Mouse (Mus musculus) left cerebral cortex, adult 2 months (tissue): ENCODE results near the gene Ephx1. TPM values are rescaled to one million over a fixed set of nuclear protein-coding genes. Genes with fewer than 3 reads are reported as not detected.

Source experiments
- DNase-seq, 2 experiments: peaks; one replicate each; pipeline ENCODE4 v3.0.0; 2021 to 2022; ENCODE audit warnings: low spot score in 2 of 2, mixed read lengths in 1 of 2; ENCODE audit errors: extremely low spot score in 1 of 2
- H3K27ac ChIP-seq: fragments of 200-600 bp; 2 replicates; pipeline ENCODE4 v1.8.1; 2022
- H3K4me3 ChIP-seq: fragments of 200-600 bp; 2 replicates; pipeline ENCODE4 v1.8.1; 2022
- CTCF ChIP-seq: fragments of 200-600 bp; IDR thresholded peaks from 2 replicates; pipeline ENCODE4 v1.8.1; 2022; ENCODE audit warnings: antibody characterized with exemption, mild to moderate bottlenecking, moderate library complexity
- intact Hi-C: fragments of 180-260 bp; cut with DNase I; formaldehyde crosslinking; loops from one replicate; pipeline ENCODE4 v1.15.1; 2025
- total RNA-seq, 2 experiments: library from RNA; stranded (reverse); gene quantifications; 2 replicates each; pipeline ENCODE4 v1.2.3; 2021

Gene Ephx1
- total RNA-seq, 2 experiments from 2014 or later = 29.5 to 32.1 TPM

DNA sequence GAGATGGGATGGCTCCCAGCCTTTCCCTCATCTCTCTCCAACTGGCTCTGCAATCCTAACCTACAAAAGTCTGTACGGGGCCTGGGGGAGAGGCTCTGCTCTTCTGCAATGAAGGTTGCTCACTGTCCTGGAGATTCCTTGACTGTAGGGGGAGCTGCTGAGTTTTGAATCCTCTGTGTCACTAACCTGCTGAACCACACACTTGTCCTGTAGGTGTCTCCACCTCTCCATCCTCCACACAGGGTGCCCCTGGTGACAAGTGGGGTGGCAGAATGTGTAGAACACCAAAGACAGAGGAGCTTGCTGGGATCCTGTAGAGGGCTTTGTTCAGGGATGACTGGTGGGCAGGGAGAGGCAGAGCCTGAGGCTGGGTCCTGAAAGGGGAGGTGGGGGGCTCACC, 1.6 kb upstream of the Ephx1 start:
- peak; percentile 70 for TF ChIP-seq CTCF
- peak; percentile 41 to 42 for DNase-seq
- no peak overlapping the region for H3K4me3 ChIP-seq
- no peak overlapping the region for H3K27ac ChIP-seq
- intact Hi-C loops = no loop called here

- H3K27ac ChIP-seq = no peak overlapping the region
- TF ChIP-seq CTCF = no peak
- no peak for DNase-seq
- intact Hi-C loops = no loop called here
- H3K4me3 ChIP-seq = no peak overlapping the region
Observed at GRCm38 (mm10) chr1:181021488-181021865, 773 bp upstream of the Ephx1 start.

- no peak overlapping the region for H3K27ac ChIP-seq
- no peak for DNase-seq
- intact Hi-C loops = no loop called here
- no peak overlapping the region for H3K4me3 ChIP-seq
- TF ChIP-seq CTCF = no peak
Observed at GRCm38 (mm10) chr1:181017890-181018420, 2.7 kb downstream of the Ephx1 start.

GRCm38 (mm10) chr1:181017212-181017711, 3.4 kb downstream of the Ephx1 start:
- peak; percentile 62 to 68 for DNase-seq
- Histone ChIP-seq H3K4me3 (peak overlapping the region; percentile 68), H3K27ac (peak overlapping the region; percentile 83)
- TF ChIP-seq CTCF = no peak
- intact Hi-C loops = no loop called here

DNA sequence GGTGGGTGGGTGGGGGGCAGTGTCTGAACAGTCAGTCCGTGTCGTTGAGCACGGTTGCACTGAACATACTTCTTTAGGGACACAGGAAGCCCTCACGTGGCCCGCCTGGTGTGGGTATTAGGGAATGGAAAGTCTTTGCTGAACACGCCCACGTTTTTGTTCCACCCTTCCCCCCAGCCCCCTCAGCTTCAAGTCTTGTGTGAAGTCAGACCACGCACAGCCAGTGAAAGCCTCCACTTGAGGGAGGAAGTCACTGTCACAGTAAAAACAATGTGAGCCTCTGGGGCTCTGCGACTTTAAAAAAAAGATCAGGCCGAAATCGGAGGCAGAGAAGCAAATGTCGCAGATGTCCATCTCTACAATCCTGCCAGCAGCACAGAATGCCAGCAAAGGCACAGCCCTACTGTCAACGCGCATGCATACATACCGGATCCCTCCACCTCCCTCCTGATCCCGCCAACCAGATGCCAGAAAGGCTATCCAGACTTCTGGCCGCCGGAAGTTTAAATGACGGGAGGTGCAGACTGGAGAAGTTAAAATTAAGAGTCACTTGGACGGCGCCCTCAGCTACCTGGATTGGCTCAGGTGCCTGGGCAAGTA, 4.1 kb downstream of the Ephx1 start:
- DNase-seq = peak; percentile 49 to 72
- intact Hi-C loops = no loop called here
- TF ChIP-seq CTCF = no peak
- peak overlapping the region; percentile 83 for H3K27ac ChIP-seq
- H3K4me3 ChIP-seq = peak overlapping the region; percentile 68

GRCm38 (mm10) chr1:181016045-181016444, 4.7 kb downstream of the Ephx1 start:
- TF ChIP-seq CTCF = no peak
- peak overlapping the region; percentile 83 for H3K27ac ChIP-seq
- no peak for DNase-seq
- peak overlapping the region; percentile 68; the same call in 1 of the 2 replicates for H3K4me3 ChIP-seq
- intact Hi-C loops = no loop called here

GRCm38 (mm10) chr1:181015558-181015957, 5.1 kb downstream of the Ephx1 start:
- intact Hi-C loops = no loop called here
- DNase-seq = peak in 1 of 2 experiments; percentile 22
- TF ChIP-seq CTCF = no peak
- H3K4me3 ChIP-seq = no peak overlapping the region
- H3K27ac ChIP-seq = peak overlapping the region; percentile 83

GRCm38 (mm10) chr1:181014731-181015500, 5.8 kb downstream of the Ephx1 start:
- Histone ChIP-seq H3K4me3 (no peak overlapping the region), H3K27ac (peak overlapping the region; percentile 61; the same call in 1 of the 2 replicates)
- DNase-seq = no peak
- intact Hi-C loops = no loop called here
- TF ChIP-seq CTCF = no peak

GRCm38 (mm10) chr1:181013446-181013845, 7.3 kb downstream of the Ephx1 start:
- DNase-seq = no peak
- no peak for TF ChIP-seq CTCF
- H3K27ac ChIP-seq = no peak overlapping the region
- H3K4me3 ChIP-seq = no peak overlapping the region
- intact Hi-C loops = no loop called here

DNA sequence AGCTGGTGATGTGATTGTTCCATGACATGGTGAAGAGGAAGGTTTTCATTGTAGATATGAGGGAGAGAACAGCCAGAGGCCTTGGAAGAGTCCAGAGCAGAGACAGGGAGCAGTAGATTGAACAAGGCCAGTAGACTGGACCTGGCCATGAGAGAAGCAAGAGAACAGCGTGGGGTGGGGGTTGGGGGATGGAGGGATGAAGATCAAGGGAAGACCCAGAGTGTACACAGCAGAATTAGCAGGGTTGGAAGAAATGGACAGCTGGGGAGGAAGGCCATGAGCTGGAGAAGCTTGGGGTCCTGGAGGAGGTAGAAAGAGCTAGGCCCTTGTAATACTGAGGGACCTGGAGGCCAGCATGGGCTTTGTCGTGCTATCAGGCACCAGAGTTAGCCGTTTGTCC, 8.3 kb downstream of the Ephx1 start:
- no peak for TF ChIP-seq CTCF
- DNase-seq = no peak
- no peak overlapping the region for H3K27ac ChIP-seq
- intact Hi-C loops = no loop called here
- H3K4me3 ChIP-seq = no peak overlapping the region

- Histone ChIP-seq H3K4me3 (no peak overlapping the region), H3K27ac (no peak overlapping the region)
- DNase-seq = no peak
- no peak for TF ChIP-seq CTCF
- intact Hi-C loops = no loop called here
Observed at GRCm38 (mm10) chr1:181011601-181012000, 9.1 kb downstream of the Ephx1 start.
